Mouse (Mus musculus) left cerebral cortex, adult 18-20 months (tissue): ENCODE measurements around the gene Tatdn3. TPM values are rescaled to one million over a fixed set of nuclear protein-coding genes. Genes with fewer than 3 reads are reported as not detected.
A peak's percentile ranks its signal among the peaks of the same experiment; 100 is the strongest.

Experiments used
- DNase-seq, 2 experiments: peaks; one replicate each; pipeline ENCODE4 v3.0.0; 2021 to 2022; ENCODE audit warnings: low spot score in 2 of 2, mixed read lengths in 1 of 2
- total RNA-seq, 2 experiments: library from RNA; stranded (reverse); gene quantifications; 2 replicates each; pipeline ENCODE4 v1.2.3; 2021

Tatdn3 gene
- total RNA-seq, 2 experiments from 2014 or later: 27.1 to 27.8 TPM

GRCm38 (mm10) chr1:191083230-191083629 is 20.5 kb upstream of the Tatdn3 start:
- no peak for DNase-seq

GRCm38 (mm10) chr1:191075199-191075883 is 12.6 kb upstream of the Tatdn3 start:
- DNase-seq: peak; percentile 54 to 60

- DNase-seq: no peak
These were observed 10.8 kb upstream of the Tatdn3 start for GRCm38 (mm10) chr1:191073486-191073885.

GRCm38 (mm10) chr1:191073001-191073400 is 10.3 kb upstream of the Tatdn3 start:
- DNase-seq: no peak

- DNase-seq: no peak
These were observed 9.7 kb upstream of the Tatdn3 start for GRCm38 (mm10) chr1:191072329-191072913.

GRCm38 (mm10) chr1:191071613-191072012 is 8.9 kb upstream of the Tatdn3 start:
- DNase-seq: no peak

- DNase-seq: no peak
These were observed 7.5 kb upstream of the Tatdn3 start for GRCm38 (mm10) chr1:191070259-191070658.

GRCm38 (mm10) chr1:191068377-191068776 is 5.6 kb upstream of the Tatdn3 start:
- no peak for DNase-seq

- no peak for DNase-seq
These were observed 2.5 kb upstream of the Tatdn3 start for GRCm38 (mm10) chr1:191065188-191065587.

- DNase-seq: no peak
These were observed 1.8 kb upstream of the Tatdn3 start for GRCm38 (mm10) chr1:191064535-191064934.

- no peak for DNase-seq
These were observed 968 bp upstream of the Tatdn3 start for GRCm38 (mm10) chr1:191063700-191064099.

GRCm38 (mm10) chr1:191062241-191062780 is 421 bp downstream of the Tatdn3 start:
- DNase-seq: no peak

- DNase-seq: no peak
These were observed 5.3 kb downstream of the Tatdn3 start for GRCm38 (mm10) chr1:191057461-191057860.

GRCm38 (mm10) chr1:191055533-191055873 is 7.2 kb downstream of the Tatdn3 start:
- no peak for DNase-seq

- no peak for DNase-seq
These were observed 7.7 kb downstream of the Tatdn3 start for GRCm38 (mm10) chr1:191054870-191055532.

- DNase-seq: no peak
These were observed 9.2 kb downstream of the Tatdn3 start for GRCm38 (mm10) chr1:191053555-191053954.

- DNase-seq: no peak
These were observed 16.4 kb downstream of the Tatdn3 start for GRCm38 (mm10) chr1:191046231-191046824.

GRCm38 (mm10) chr1:191045264-191045663 is 17.5 kb downstream of the Tatdn3 start:
- no peak for DNase-seq

- DNase-seq: no peak
These were observed 20.0 kb downstream of the Tatdn3 start for GRCm38 (mm10) chr1:191042688-191043087.

GRCm38 (mm10) chr1:191042106-191042505 is 20.6 kb downstream of the Tatdn3 start:
- DNase-seq: no peak

- DNase-seq: no peak
These were observed 21.4 kb downstream of the Tatdn3 start for GRCm38 (mm10) chr1:191041352-191041751.

- DNase-seq: no peak
These were observed 24.7 kb downstream of the Tatdn3 start for GRCm38 (mm10) chr1:191037999-191038398.
